Mouse (Mus musculus): ENCODE measurements at regions not wholly inside any gene's neighbourhood (a gene's known extent, or its start where the extent isn't known, plus 50 kb on each side); places are given as distances from the start of the nearest gene placed in this dataset.

- DNase-seq (ENCODE audit: low spot score) = no peak
- TF ChIP-seq EP300 (IDR thresholded peaks at IDR 0.05; ENCODE audit: low read depth) (no peak), CTCF (IDR thresholded peaks at IDR 0.05; ENCODE audit: low read depth) (no peak)
- ATAC-seq (ENCODE audit: insufficient read depth, low read depth) = no peak
- WGBS = 79% methylated on average over 8 of the region's 8 CpGs
- no peaks in the 10 kb centered on the region for H3K9me3 ChIP-seq (replicated peaks; ENCODE audit: control insufficient read depth, low read length)
- no peaks in the 10 kb centered on the region for H3K4me1 ChIP-seq (ENCODE audit: control insufficient read depth, insufficient read depth)
- no peak overlapping the region for H3K9ac ChIP-seq (replicated peaks; ENCODE audit: low read depth, low read length)
- no peak overlapping the region for H3K4me2 ChIP-seq (ENCODE audit: low read depth, low read length)
- H3K27ac ChIP-seq (ENCODE audit: low read depth) = no peak overlapping the region
- no peaks in the 10 kb centered on the region for H3K36me3 ChIP-seq (replicated peaks; ENCODE audit: control insufficient read depth, insufficient read depth, low read length)
- H3K27me3 ChIP-seq (ENCODE audit: control insufficient read depth, insufficient read depth, low read length) = no peaks in the 10 kb centered on the region
- no peak overlapping the region for H3K4me3 ChIP-seq (ENCODE audit: low read depth, low read length)
These were observed 110.8 kb downstream of the Arl4a start for GRCm38 (mm10) chr12:39927014-39927413.

GRCm38 (mm10) chr12:39921481-39921880 is 116.3 kb downstream of the Arl4a start:
- no peaks in the 10 kb centered on the region for H3K36me3 ChIP-seq (replicated peaks; ENCODE audit: control insufficient read depth, insufficient read depth, low read length)
- no peaks in the 10 kb centered on the region for H3K9me3 ChIP-seq (replicated peaks; ENCODE audit: control insufficient read depth, low read length)
- no peaks in the 10 kb centered on the region for H3K4me1 ChIP-seq (ENCODE audit: control insufficient read depth, insufficient read depth)
- 87% methylated on average over 3 of the region's 3 CpGs for WGBS
- no peak for DNase-seq (ENCODE audit: low spot score)
- no peak overlapping the region for H3K4me2 ChIP-seq (ENCODE audit: low read depth, low read length)
- no peak overlapping the region for H3K9ac ChIP-seq (replicated peaks; ENCODE audit: low read depth, low read length)
- H3K27ac ChIP-seq (ENCODE audit: low read depth) = no peak overlapping the region
- no peak overlapping the region for H3K4me3 ChIP-seq (ENCODE audit: low read depth, low read length)
- TF ChIP-seq EP300 (IDR thresholded peaks at IDR 0.05; ENCODE audit: low read depth) = no peak
- no peak for ATAC-seq (ENCODE audit: insufficient read depth, low read depth)
- H3K27me3 ChIP-seq (ENCODE audit: control insufficient read depth, insufficient read depth, low read length) = no peaks in the 10 kb centered on the region

GRCm38 (mm10) chr12:39920466-39920913 is 117.3 kb downstream of the Arl4a start:
- Histone ChIP-seq H3K27me3 (ENCODE audit: control insufficient read depth, insufficient read depth, low read length) (no peaks in the 10 kb centered on the region), H3K9me3 (replicated peaks; ENCODE audit: control insufficient read depth, low read length) (no peaks in the 10 kb centered on the region), H3K9ac (replicated peaks; ENCODE audit: low read depth, low read length) (no peak overlapping the region), H3K4me1 (ENCODE audit: control insufficient read depth, insufficient read depth) (no peaks in the 10 kb centered on the region), H3K36me3 (replicated peaks; ENCODE audit: control insufficient read depth, insufficient read depth, low read length) (no peaks in the 10 kb centered on the region), H3K4me3 (ENCODE audit: low read depth, low read length) (no peak overlapping the region), H3K27ac (ENCODE audit: low read depth) (no peak overlapping the region), H3K4me2 (ENCODE audit: low read depth, low read length) (no peak overlapping the region)
- ATAC-seq (ENCODE audit: insufficient read depth, low read depth) = peak; percentile 75
- 21% methylated on average over 8 of the region's 8 CpGs for WGBS
- TF ChIP-seq EP300 (IDR thresholded peaks at IDR 0.05; ENCODE audit: low read depth) (0 out of 2 replicates have a peak, but pooled peaks have one; percentile 22), CTCF (IDR thresholded peaks at IDR 0.05; ENCODE audit: low read depth) (no peak)
- DNase-seq (ENCODE audit: low spot score) = peak; percentile 77

GRCm38 (mm10) chr12:39919909-39920308 is 117.9 kb downstream of the Arl4a start:
- no peak for TF ChIP-seq CTCF (IDR thresholded peaks at IDR 0.05; ENCODE audit: low read depth)
- TF ChIP-seq EP300 (IDR thresholded peaks at IDR 0.05; ENCODE audit: low read depth) = no peak
- WGBS = 91% methylated on average over 2 of the region's 2 CpGs
- H3K36me3 ChIP-seq (replicated peaks; ENCODE audit: control insufficient read depth, insufficient read depth, low read length) = no peaks in the 10 kb centered on the region

DNA sequence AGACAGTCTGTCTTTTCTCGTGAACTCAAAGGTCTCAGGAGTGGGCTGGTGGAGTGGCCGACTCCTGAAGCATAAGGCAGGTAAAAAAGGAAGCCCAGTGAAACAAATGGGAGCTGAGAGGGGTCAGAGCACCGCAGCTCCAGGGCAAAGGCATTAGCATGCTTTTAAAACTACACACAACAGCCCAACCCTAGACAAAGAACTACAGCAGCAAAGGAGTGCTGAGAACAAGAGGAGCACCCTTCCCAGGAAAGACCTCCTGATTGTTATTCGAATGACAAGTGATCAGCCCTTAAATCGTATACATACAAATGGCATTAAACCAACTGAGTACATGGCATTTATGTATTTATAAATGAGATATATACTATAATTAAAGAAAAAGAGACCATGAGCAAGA is 149.3 kb downstream of the Arl4a start:
- Histone ChIP-seq H3K27me3 (ENCODE audit: control insufficient read depth, insufficient read depth, low read length) (no peaks in the 10 kb centered on the region), H3K4me3 (ENCODE audit: low read depth, low read length) (no peak overlapping the region), H3K4me1 (ENCODE audit: control insufficient read depth, insufficient read depth) (no peaks in the 10 kb centered on the region), H3K9ac (replicated peaks; ENCODE audit: low read depth, low read length) (no peak overlapping the region), H3K9me3 (replicated peaks; ENCODE audit: control insufficient read depth, low read length) (no peaks in the 10 kb centered on the region), H3K36me3 (replicated peaks; ENCODE audit: control insufficient read depth, insufficient read depth, low read length) (no peaks in the 10 kb centered on the region), H3K4me2 (ENCODE audit: low read depth, low read length) (no peak overlapping the region), H3K27ac (ENCODE audit: low read depth) (no peak overlapping the region)
- DNase-seq (ENCODE audit: low spot score) (no peak), ATAC-seq (ENCODE audit: insufficient read depth, low read depth) (no peak)
- 69% methylated on average over 5 of the region's 5 CpGs for WGBS
- no peak for TF ChIP-seq EP300 (IDR thresholded peaks at IDR 0.05; ENCODE audit: low read depth)

More at GRCm38 (mm10) chr12:39919909-39920308, 117.9 kb downstream of the Arl4a start:
- no peak for ATAC-seq (ENCODE audit: insufficient read depth, low read depth)
- Histone ChIP-seq H3K9me3 (replicated peaks; ENCODE audit: control insufficient read depth, low read length) (no peaks in the 10 kb centered on the region), H3K4me2 (ENCODE audit: low read depth, low read length) (no peak overlapping the region), H3K9ac (replicated peaks; ENCODE audit: low read depth, low read length) (no peak overlapping the region), H3K4me1 (ENCODE audit: control insufficient read depth, insufficient read depth) (no peaks in the 10 kb centered on the region), H3K4me3 (ENCODE audit: low read depth, low read length) (no peak overlapping the region), H3K27me3 (ENCODE audit: control insufficient read depth, insufficient read depth, low read length) (no peaks in the 10 kb centered on the region), H3K27ac (ENCODE audit: low read depth) (no peak overlapping the region)
- no peak for DNase-seq (ENCODE audit: low spot score)

- Histone ChIP-seq H3K9ac (replicated peaks; ENCODE audit: low read depth, low read length) (no peak overlapping the region), H3K9me3 (replicated peaks; ENCODE audit: control insufficient read depth, low read length) (no peaks in the 10 kb centered on the region), H3K4me2 (ENCODE audit: low read depth, low read length) (no peak overlapping the region), H3K27ac (ENCODE audit: low read depth) (no peak overlapping the region), H3K27me3 (ENCODE audit: control insufficient read depth, insufficient read depth, low read length) (no peaks in the 10 kb centered on the region), H3K4me1 (ENCODE audit: control insufficient read depth, insufficient read depth) (no peaks in the 10 kb centered on the region), H3K36me3 (replicated peaks; ENCODE audit: control insufficient read depth, insufficient read depth, low read length) (no peaks in the 10 kb centered on the region), H3K4me3 (ENCODE audit: low read depth, low read length) (no peak overlapping the region)
- DNase-seq (ENCODE audit: low spot score) (no peak), ATAC-seq (ENCODE audit: insufficient read depth, low read depth) (no peak)
- WGBS = 78% methylated on average over 3 of the region's 3 CpGs
- no peak for TF ChIP-seq CTCF (IDR thresholded peaks at IDR 0.05; ENCODE audit: low read depth)
- no peak for TF ChIP-seq EP300 (IDR thresholded peaks at IDR 0.05; ENCODE audit: low read depth)
These were observed 152.5 kb downstream of the Arl4a start for GRCm38 (mm10) chr12:39885366-39885765.

All from heart, postnatal 0 days (tissue).